In the genomic region with DNA sequence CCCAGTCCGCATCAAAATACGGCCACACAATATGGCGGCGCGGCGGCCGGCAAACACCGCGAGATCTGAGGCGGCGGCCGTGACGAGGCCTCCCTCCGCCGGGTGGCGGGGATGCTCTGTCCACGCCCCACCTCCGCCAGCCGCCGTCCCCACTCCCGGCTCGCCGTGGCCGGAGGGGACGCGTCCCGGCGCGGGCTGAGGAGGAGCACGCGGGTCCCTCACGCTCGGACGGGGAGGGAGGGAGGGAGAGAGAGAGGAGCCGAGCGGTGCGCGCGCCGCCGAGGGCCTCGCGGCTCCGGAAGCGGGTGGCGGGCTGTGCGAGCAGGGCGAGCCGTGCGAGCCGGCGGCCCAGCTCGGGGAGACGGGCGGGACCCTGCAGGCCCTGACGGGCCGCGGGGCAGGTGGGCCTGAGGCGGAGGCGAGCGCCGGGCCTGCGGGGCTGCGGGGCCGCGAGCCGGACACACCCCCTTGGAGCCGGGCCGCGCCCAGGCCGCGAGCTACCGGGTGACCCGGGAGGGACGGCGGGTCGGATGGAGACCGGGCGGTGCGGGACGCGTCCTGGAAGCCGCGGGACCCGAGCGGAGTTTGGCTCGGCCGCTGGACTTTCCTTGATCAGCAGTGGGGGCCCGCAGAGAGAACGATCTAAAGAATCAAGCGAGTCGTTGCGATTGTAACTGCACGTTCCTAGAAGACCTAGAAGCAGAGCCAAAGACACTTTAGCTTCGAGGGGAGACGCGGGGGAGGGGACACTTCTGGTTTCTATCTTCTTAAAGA, we compare ENCODE assay signal across 7 mouse cellular contexts. TPM values are rescaled to one million over a fixed set of nuclear protein-coding genes. Genes with fewer than 3 reads are reported as not detected.
DNase-seq lines count a peak whose midpoint lies in the region; ATAC-seq lines count a peak whose summit lies in the region.

Gene Tab2, minus strand, starts transcription at position 3 of the 774 bp plus-strand sequence.

- no peaks in the 10 kb centered on the region for H3K9me3 ChIP-seq in intestine, embryonic 16.5 days (ENCODE audit: control insufficient read depth, low read length)
- H3K9me3 ChIP-seq in midbrain, embryonic 11.5 days (ENCODE audit: control insufficient read depth, low read length) = no peaks in the 10 kb centered on the region

- ATAC-seq in intestine, embryonic 16.5 days = peak; percentile 96
- peak; percentile 96 for ATAC-seq in midbrain, embryonic 11.5 days (ENCODE audit: low FRiP score)

- H3K4me2 ChIP-seq in intestine, embryonic 16.5 days (ENCODE audit: low read depth, low read length) = peak within 1 kb of the TSS; percentile 74
- peak within 1 kb of the TSS; percentile 84 for H3K4me2 ChIP-seq in midbrain, embryonic 11.5 days

- H3K36me3 ChIP-seq in intestine, embryonic 16.5 days (ENCODE audit: control insufficient read depth, insufficient read depth, low read length) = no peaks in the 10 kb centered on the region
- H3K36me3 ChIP-seq in midbrain, embryonic 11.5 days (ENCODE audit: control insufficient read depth, insufficient read depth, low read length) = no peaks in the 10 kb centered on the region

- no peaks in the 10 kb centered on the region for H3K27me3 ChIP-seq in intestine, embryonic 16.5 days (replicated peaks; ENCODE audit: control insufficient read depth, insufficient read depth, low read length)
- H3K27me3 ChIP-seq in midbrain, embryonic 11.5 days (ENCODE audit: control insufficient read depth, insufficient read depth, low read length) = no peaks in the 10 kb centered on the region

- DNase-seq in adrenal gland, adult 2 months = peak; percentile 95
- peak; percentile 85 for DNase-seq in embryo, embryonic 11.5 days (ENCODE audit: low read depth, low spot score)
- DNase-seq in gastrocnemius, postnatal 4 days (ENCODE audit: low spot score in 2 of 2) = peak; percentile 91
- DNase-seq in left cerebral cortex, postnatal 36 days (ENCODE audit: low spot score in 2 of 2) = peak; percentile 91 to 92
- peak; percentile 98 for DNase-seq in midbrain, embryonic 11.5 days (ENCODE audit: low spot score, missing footprints)
- peak; percentile 86 for DNase-seq in skeletal muscle tissue, adult 2 months (ENCODE audit: low read depth, low spot score)

- H3K4me1 ChIP-seq in intestine, embryonic 16.5 days (ENCODE audit: control insufficient read depth, insufficient read depth, low read length) = peaks cover 7% of the 10 kb centered on the region
- peaks cover 10% of the 10 kb centered on the region; the same call in 1 of the 2 replicates for H3K4me1 ChIP-seq in midbrain, embryonic 11.5 days (ENCODE audit: control insufficient read depth, insufficient read depth, low read length)

- WGBS in intestine, embryonic 16.5 days = under 1% methylated on average over 76 of the region's 97 CpGs
- WGBS in midbrain, embryonic 11.5 days = under 1% methylated on average over 69 of the region's 97 CpGs

- peak within 1 kb of the TSS; percentile 99 for H3K9ac ChIP-seq in intestine, embryonic 16.5 days (ENCODE audit: low read depth, low read length)
- peak within 1 kb of the TSS; percentile 98 for H3K9ac ChIP-seq in midbrain, embryonic 11.5 days (ENCODE audit: low read length)

- H3K27ac ChIP-seq in intestine, embryonic 16.5 days (ENCODE audit: low read length) = peak within 1 kb of the TSS; percentile 97
- H3K27ac ChIP-seq in midbrain, embryonic 11.5 days (ENCODE audit: low read depth, low read length) = peak within 1 kb of the TSS; percentile 99

- intact Hi-C loops in left cerebral cortex, postnatal 36 days (cut with DNase I) = loop anchor here (1.0 to 5.0 kb wide), 3 partner anchors 54 to 221 kb away; no protein-coding TSS in a partner anchor

- peak within 1 kb of the TSS; percentile 91 for H3K4me3 ChIP-seq in intestine, embryonic 16.5 days (ENCODE audit: low read length)
- peak within 1 kb of the TSS; percentile 99 for H3K4me3 ChIP-seq in midbrain, embryonic 11.5 days (ENCODE audit: low read depth, low read length)

RNA-seq across cellular contexts. Expression of gene Tab2, which starts in this region (rescaled TPM):
- 10 to 100 TPM; 42.4 to 74.4 TPM for total RNA-seq in adrenal gland, adult 2 months (2021)
- 10.5 and 14.1 TPM in 2 replicates for polyA plus RNA-seq in adrenal gland, adult 2 months (2012; rRNA removed)
- 10 to 100 TPM; 67.7 to 75.0 TPM for total RNA-seq in gastrocnemius, postnatal 4 days (2021)
- polyA plus RNA-seq in intestine, embryonic 16.5 days (2015; fragmentation: Nextera tagmentation; extraction: Ambion mirVana) = 12.8 and 12.9 TPM in 2 replicates
- total RNA-seq in left cerebral cortex, postnatal 36 days (2021) = 10 to 100 TPM; 49.7 to 60.2 TPM
- 21.8 and 24.6 TPM in 2 replicates for polyA plus RNA-seq in midbrain, embryonic 11.5 days (2014; fragmentation: Nextera tagmentation; extraction: Ambion mirVana)

Comparison
In these comparisons a context has a peak if more than half of its experiments do, and no peak if none do; other contexts are left out.
1. Peak in every context shown above with its lines: DNase-seq, ATAC-seq, H3K4me3 ChIP-seq and H3K27ac ChIP-seq.